Mouse (Mus musculus): ENCODE measurements around the gene Ifitm3. TPM values are rescaled to one million over a fixed set of nuclear protein-coding genes. Genes with fewer than 3 reads are reported as not detected.
"Not testable (repeated sequence)": the region's sequence is repeated elsewhere in the genome, so short reads cannot be mapped to it uniquely, and the experiment has no call there.

Gene Ifitm3
- polyA plus RNA-seq, 1 experiment from 2014 or later = 218 TPM

- no peak for ATAC-seq (replicated peaks; ENCODE audit: extremely low read depth, insufficient read depth, low FRiP score)
- Histone ChIP-seq H3K4me3 (ENCODE audit: low read length) (no peak overlapping the region), H3K4me2 (ENCODE audit: low read depth, low read length) (no peak overlapping the region), H3K9ac (ENCODE audit: low read length) (no peak overlapping the region), H3K4me1 (ENCODE audit: control insufficient read depth, insufficient read depth, low read length) (no peaks in the 10 kb centered on the region), H3K9me3 (replicated peaks; ENCODE audit: control insufficient read depth, low read length) (peaks cover 6% of the 10 kb centered on the region), H3K27me3 (ENCODE audit: control insufficient read depth, insufficient read depth, low read length) (no peaks in the 10 kb centered on the region), H3K27ac (ENCODE audit: low read length) (peak overlapping the region; percentile 57), H3K36me3 (ENCODE audit: control insufficient read depth, insufficient read depth) (no peaks in the 10 kb centered on the region)
- 54% methylated on average over 6 of the region's 6 CpGs for WGBS
These were observed 20.4 kb downstream of the Ifitm3 start for GRCm38 (mm10) chr7:140990185-140990584.

GRCm38 (mm10) chr7:140989022-140989421 is 21.5 kb downstream of the Ifitm3 start:
- Histone ChIP-seq H3K4me1 (ENCODE audit: control insufficient read depth, insufficient read depth, low read length) (no peaks in the 10 kb centered on the region), H3K9me3 (replicated peaks; ENCODE audit: control insufficient read depth, low read length) (peaks cover 6% of the 10 kb centered on the region), H3K27me3 (ENCODE audit: control insufficient read depth, insufficient read depth, low read length) (no peaks in the 10 kb centered on the region), H3K9ac (ENCODE audit: low read length) (no peak overlapping the region), H3K4me2 (ENCODE audit: low read depth, low read length) (no peak overlapping the region), H3K27ac (ENCODE audit: low read length) (no peak overlapping the region), H3K36me3 (ENCODE audit: control insufficient read depth, insufficient read depth) (no peaks in the 10 kb centered on the region), H3K4me3 (ENCODE audit: low read length) (no peak overlapping the region)
- WGBS = 71% methylated on average over 4 of the region's 4 CpGs
- no peak for ATAC-seq (replicated peaks; ENCODE audit: extremely low read depth, insufficient read depth, low FRiP score)

- H3K4me1 ChIP-seq (ENCODE audit: control insufficient read depth, insufficient read depth, low read length) = no peaks in the 10 kb centered on the region
- no peaks in the 10 kb centered on the region for H3K27me3 ChIP-seq (ENCODE audit: control insufficient read depth, insufficient read depth, low read length)
- H3K9ac ChIP-seq (ENCODE audit: low read length) = no peak overlapping the region
- H3K27ac ChIP-seq (ENCODE audit: low read length) = no peak overlapping the region; the same call in 1 of the 2 replicates
- H3K4me3 ChIP-seq (ENCODE audit: low read length) = no peak overlapping the region
- H3K4me2 ChIP-seq (ENCODE audit: low read depth, low read length) = no peak overlapping the region
- peaks cover 6% of the 10 kb centered on the region for H3K9me3 ChIP-seq (replicated peaks; ENCODE audit: control insufficient read depth, low read length)
- H3K36me3 ChIP-seq (ENCODE audit: control insufficient read depth, insufficient read depth) = no peaks in the 10 kb centered on the region
- ATAC-seq (replicated peaks; ENCODE audit: extremely low read depth, insufficient read depth, low FRiP score) = no peak
- 76% methylated on average over 17 of the region's 17 CpGs for WGBS
These were observed 23.1 kb downstream of the Ifitm3 start for GRCm38 (mm10) chr7:140987182-140988138.

GRCm38 (mm10) chr7:140982971-140983370 is 27.6 kb downstream of the Ifitm3 start:
- Histone ChIP-seq H3K9me3 (replicated peaks; ENCODE audit: control insufficient read depth, low read length) (peaks cover 6% of the 10 kb centered on the region), H3K4me3 (ENCODE audit: low read length) (no peak overlapping the region), H3K4me2 (ENCODE audit: low read depth, low read length) (no peak overlapping the region), H3K27me3 (ENCODE audit: control insufficient read depth, insufficient read depth, low read length) (no peaks in the 10 kb centered on the region), H3K4me1 (ENCODE audit: control insufficient read depth, insufficient read depth, low read length) (no peaks in the 10 kb centered on the region), H3K36me3 (ENCODE audit: control insufficient read depth, insufficient read depth) (no peaks in the 10 kb centered on the region), H3K9ac (ENCODE audit: low read length) (no peak overlapping the region), H3K27ac (ENCODE audit: low read length) (no peak overlapping the region)
- ATAC-seq (replicated peaks; ENCODE audit: extremely low read depth, insufficient read depth, low FRiP score) = no peak
- 59% methylated on average over 7 of the region's 7 CpGs for WGBS

- Histone ChIP-seq H3K9me3 (replicated peaks; ENCODE audit: control insufficient read depth, low read length) (peaks cover 6% of the 10 kb centered on the region), H3K27me3 (ENCODE audit: control insufficient read depth, insufficient read depth, low read length) (no peaks in the 10 kb centered on the region), H3K4me3 (ENCODE audit: low read length) (no peak overlapping the region), H3K27ac (ENCODE audit: low read length) (no peak overlapping the region), H3K36me3 (ENCODE audit: control insufficient read depth, insufficient read depth) (no peaks in the 10 kb centered on the region), H3K9ac (ENCODE audit: low read length) (no peak overlapping the region), H3K4me2 (ENCODE audit: low read depth, low read length) (no peak overlapping the region), H3K4me1 (ENCODE audit: control insufficient read depth, insufficient read depth, low read length) (no peaks in the 10 kb centered on the region)
- WGBS = 76% methylated on average over 8 of the region's 8 CpGs
- no peak for ATAC-seq (replicated peaks; ENCODE audit: extremely low read depth, insufficient read depth, low FRiP score)
These were observed 28.9 kb downstream of the Ifitm3 start for GRCm38 (mm10) chr7:140981704-140982103.

- not testable (repeated sequence) for H3K27ac ChIP-seq (ENCODE audit: low read length); ATAC-seq (replicated peaks; ENCODE audit: extremely low read depth, insufficient read depth, low FRiP score); H3K4me1 ChIP-seq (ENCODE audit: control insufficient read depth, insufficient read depth, low read length); H3K4me3 ChIP-seq (ENCODE audit: low read length); H3K9ac ChIP-seq (ENCODE audit: low read length); H3K4me2 ChIP-seq (ENCODE audit: low read depth, low read length); H3K27me3 ChIP-seq (ENCODE audit: control insufficient read depth, insufficient read depth, low read length); H3K9me3 ChIP-seq (replicated peaks; ENCODE audit: control insufficient read depth, low read length); H3K36me3 ChIP-seq (ENCODE audit: control insufficient read depth, insufficient read depth)
- 85% methylated on average over 9 of the region's 9 CpGs for WGBS
These were observed 33.9 kb downstream of the Ifitm3 start for GRCm38 (mm10) chr7:140976720-140977119.

- WGBS = 29% methylated on average over 3 of the region's 3 CpGs
These were observed 35.1 kb downstream of the Ifitm3 start for GRCm38 (mm10) chr7:140975465-140975864.

GRCm38 (mm10) chr7:140974940-140975339 is 35.6 kb downstream of the Ifitm3 start:
- H3K4me2 ChIP-seq (ENCODE audit: low read depth, low read length) = peak overlapping the region; percentile 18; the same call in 1 of the 2 replicates
- peaks cover 2% of the 10 kb centered on the region; the same call in 1 of the 2 replicates for H3K27me3 ChIP-seq (ENCODE audit: control insufficient read depth, insufficient read depth, low read length)
- H3K9ac ChIP-seq (ENCODE audit: low read length) = no peak overlapping the region
- no peaks in the 10 kb centered on the region for H3K9me3 ChIP-seq (replicated peaks; ENCODE audit: control insufficient read depth, low read length)
- no peak overlapping the region for H3K4me3 ChIP-seq (ENCODE audit: low read length)
- ATAC-seq (replicated peaks; ENCODE audit: extremely low read depth, insufficient read depth, low FRiP score) = no peak
- no peak overlapping the region for H3K27ac ChIP-seq (ENCODE audit: low read length)
- peaks cover 8% of the 10 kb centered on the region; the same call in 1 of the 2 replicates for H3K4me1 ChIP-seq (ENCODE audit: control insufficient read depth, insufficient read depth, low read length)
- no peaks in the 10 kb centered on the region for H3K36me3 ChIP-seq (ENCODE audit: control insufficient read depth, insufficient read depth)
- WGBS = 16% methylated on average over 9 of the region's 9 CpGs

More at GRCm38 (mm10) chr7:140975465-140975864, 35.1 kb downstream of the Ifitm3 start:
- peaks cover 8% of the 10 kb centered on the region; the same call in 1 of the 2 replicates for H3K4me1 ChIP-seq (ENCODE audit: control insufficient read depth, insufficient read depth, low read length)
- peaks cover 2% of the 10 kb centered on the region; the same call in 1 of the 2 replicates for H3K27me3 ChIP-seq (ENCODE audit: control insufficient read depth, insufficient read depth, low read length)
- no peaks in the 10 kb centered on the region for H3K9me3 ChIP-seq (replicated peaks; ENCODE audit: control insufficient read depth, low read length)
- no peak overlapping the region for H3K27ac ChIP-seq (ENCODE audit: low read length)
- H3K4me3 ChIP-seq (ENCODE audit: low read length) = no peak overlapping the region
- no peak for ATAC-seq (replicated peaks; ENCODE audit: extremely low read depth, insufficient read depth, low FRiP score)
- no peak overlapping the region for H3K9ac ChIP-seq (ENCODE audit: low read length)
- no peaks in the 10 kb centered on the region for H3K36me3 ChIP-seq (ENCODE audit: control insufficient read depth, insufficient read depth)
- peak overlapping the region; percentile 18; the same call in 1 of the 2 replicates for H3K4me2 ChIP-seq (ENCODE audit: low read depth, low read length)

All from heart, embryonic 16.5 days (tissue).